Mouse (Mus musculus) macrophage (primary cell): Measurements from ENCODE around the gene Osbp2. TPM values are rescaled to one million over a fixed set of nuclear protein-coding genes. Genes with fewer than 3 reads are reported as not detected.

ENCODE experiments used
- H3K27ac ChIP-seq: fragments of 350-480 bp; formaldehyde crosslinking; 2 replicates; pipeline ENCODE4 v1.9.0; 2021
- H3K36me3 ChIP-seq: fragments of 350-480 bp; formaldehyde crosslinking; 2 replicates; pipeline ENCODE4 v1.9.0; 2021; ENCODE audit errors: inconsistent target
- H3K4me3 ChIP-seq: fragments of 350-480 bp; formaldehyde crosslinking; 2 replicates; pipeline ENCODE4 v1.9.0; 2021; ENCODE audit errors: inconsistent target
- H3K79me2 ChIP-seq: fragments of 350-480 bp; formaldehyde crosslinking; 2 replicates; pipeline ENCODE4 v1.9.0; 2021; ENCODE audit errors: inconsistent target
- WGBS: methylation state at CpG from one replicate; pipeline ENCODE4 v1.1.7; 2026; ENCODE audit warnings: inconsistent platforms; ENCODE audit not compliant: missing documents; 5-methylcytosine and 5-hydroxymethylcytosine counted together
- polyA plus RNA-seq: library from polyadenylated mRNA; stranded (reverse); fragments of 250-400 nt; gene quantifications from 3 replicates; pipeline ENCODE4 v1.2.4, GENCODE M21; 2018; ENCODE audit warnings: inconsistent platforms

The Osbp2 gene
- polyA plus RNA-seq, 1 experiment from 2014 or later: 28.2 TPM

DNA sequence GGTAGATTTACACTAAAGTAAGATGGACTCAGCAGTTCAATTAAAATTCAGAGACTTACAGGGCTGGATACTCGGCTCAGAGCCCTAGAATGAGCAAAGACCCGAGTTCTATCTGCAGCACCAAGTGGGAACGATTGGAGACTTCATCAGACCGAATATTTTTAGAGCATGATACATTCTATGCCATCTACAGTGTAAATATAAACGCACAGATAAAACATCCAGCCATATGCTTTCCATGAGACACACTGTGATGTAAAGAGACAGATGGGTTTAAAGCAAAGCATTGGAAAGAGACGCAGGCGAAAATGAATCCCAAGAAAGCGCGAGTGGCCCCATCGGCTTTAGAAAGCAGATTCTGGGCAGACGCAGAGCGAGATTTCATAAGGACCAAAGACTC, 122.5 kb downstream of the Osbp2 start:
- WGBS: 95% methylated on average over 12 of the region's 12 CpGs
- Histone ChIP-seq H3K27ac (no peak overlapping the region), H3K79me2 (no peaks in the 10 kb centered on the region), H3K36me3 (no peaks in the 10 kb centered on the region), H3K4me3 (no peak overlapping the region)

DNA sequence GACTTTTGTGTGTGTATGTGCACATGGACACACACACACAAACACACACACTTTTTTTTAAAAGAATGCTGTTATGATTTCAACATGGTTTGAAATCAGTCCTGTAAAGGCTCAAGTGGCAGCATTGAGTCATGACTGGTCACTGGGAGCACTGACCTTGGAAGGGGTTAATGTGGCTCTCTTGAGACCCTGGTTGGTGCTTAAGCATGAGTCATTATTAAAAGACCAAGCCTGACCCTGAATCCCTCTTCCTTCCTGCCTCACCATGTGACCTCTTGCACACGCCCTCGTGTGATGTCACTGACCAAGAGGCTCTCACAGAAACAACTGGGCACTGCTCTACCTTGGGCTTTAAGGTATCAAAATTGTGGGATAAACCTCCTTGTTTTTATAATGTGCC, 124.9 kb downstream of the Osbp2 start:
- Histone ChIP-seq H3K36me3 (no peaks in the 10 kb centered on the region), H3K27ac (no peak overlapping the region), H3K79me2 (no peaks in the 10 kb centered on the region), H3K4me3 (no peak overlapping the region)
- 69% methylated on average over 2 of the region's 2 CpGs for WGBS

- Histone ChIP-seq H3K36me3 (no peaks in the 10 kb centered on the region), H3K79me2 (no peaks in the 10 kb centered on the region), H3K4me3 (no peak overlapping the region), H3K27ac (no peak overlapping the region)
- WGBS: 82% methylated on average over 11 of the region's 11 CpGs
These were observed 128.0 kb downstream of the Osbp2 start for GRCm38 (mm10) chr11:3735715-3736114.

- Histone ChIP-seq H3K27ac (no peak overlapping the region), H3K4me3 (no peak overlapping the region), H3K36me3 (no peaks in the 10 kb centered on the region), H3K79me2 (no peaks in the 10 kb centered on the region)
- 89% methylated on average over 14 of the region's 14 CpGs for WGBS
These were observed 129.6 kb downstream of the Osbp2 start for GRCm38 (mm10) chr11:3733933-3734636.

DNA sequence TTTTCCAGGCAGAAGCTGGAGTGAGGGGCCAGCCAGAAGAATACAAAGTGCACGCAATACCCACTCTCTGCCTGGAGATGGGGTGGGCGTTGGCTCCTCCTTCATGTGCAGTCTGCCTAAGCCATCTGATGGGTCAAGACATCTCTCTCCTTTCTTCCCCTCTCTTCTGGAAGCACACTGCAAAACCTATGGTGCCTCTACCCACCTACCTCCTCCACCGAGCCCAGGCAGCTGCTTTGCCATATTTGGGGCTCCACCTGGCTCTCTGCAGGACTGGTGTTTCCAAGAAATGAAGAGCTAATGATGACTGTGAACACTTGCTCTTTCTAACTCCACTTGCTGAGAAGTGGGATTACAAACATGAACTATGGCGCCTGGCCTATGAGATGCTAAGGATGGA, 132.2 kb downstream of the Osbp2 start:
- Histone ChIP-seq H3K27ac (no peak overlapping the region), H3K36me3 (no peaks in the 10 kb centered on the region), H3K79me2 (no peaks in the 10 kb centered on the region), H3K4me3 (no peak overlapping the region)
- 92% methylated on average over 4 of the region's 4 CpGs for WGBS

- H3K4me3 ChIP-seq: no peak overlapping the region
- no peaks in the 10 kb centered on the region for H3K79me2 ChIP-seq
- no peaks in the 10 kb centered on the region for H3K36me3 ChIP-seq
- 82% methylated on average over 9 of the region's 9 CpGs for WGBS
- no peak overlapping the region for H3K27ac ChIP-seq
These were observed 136.1 kb downstream of the Osbp2 start for GRCm38 (mm10) chr11:3727438-3728105.

GRCm38 (mm10) chr11:3725331-3726054, 138.2 kb downstream of the Osbp2 start:
- Histone ChIP-seq H3K36me3 (no peaks in the 10 kb centered on the region), H3K79me2 (no peaks in the 10 kb centered on the region), H3K4me3 (no peak overlapping the region), H3K27ac (no peak overlapping the region)
- WGBS: 74% methylated on average over 10 of the region's 10 CpGs

- Histone ChIP-seq H3K4me3 (no peak overlapping the region), H3K36me3 (no peaks in the 10 kb centered on the region), H3K27ac (no peak overlapping the region), H3K79me2 (no peaks in the 10 kb centered on the region)
- 73% methylated on average over 5 of the region's 5 CpGs for WGBS
These were observed 139.0 kb downstream of the Osbp2 start for GRCm38 (mm10) chr11:3724726-3725125.

GRCm38 (mm10) chr11:3723910-3724309, 139.8 kb downstream of the Osbp2 start:
- no peaks in the 10 kb centered on the region for H3K79me2 ChIP-seq
- H3K36me3 ChIP-seq: no peaks in the 10 kb centered on the region
- H3K4me3 ChIP-seq: no peak overlapping the region
- WGBS: 76% methylated on average over 4 of the region's 4 CpGs
- no peak overlapping the region for H3K27ac ChIP-seq

- WGBS: 64% methylated on average over 3 of the region's 3 CpGs
- Histone ChIP-seq H3K36me3 (no peaks in the 10 kb centered on the region), H3K79me2 (no peaks in the 10 kb centered on the region), H3K4me3 (no peak overlapping the region), H3K27ac (no peak overlapping the region)
These were observed 140.8 kb downstream of the Osbp2 start for GRCm38 (mm10) chr11:3722861-3723260.

DNA sequence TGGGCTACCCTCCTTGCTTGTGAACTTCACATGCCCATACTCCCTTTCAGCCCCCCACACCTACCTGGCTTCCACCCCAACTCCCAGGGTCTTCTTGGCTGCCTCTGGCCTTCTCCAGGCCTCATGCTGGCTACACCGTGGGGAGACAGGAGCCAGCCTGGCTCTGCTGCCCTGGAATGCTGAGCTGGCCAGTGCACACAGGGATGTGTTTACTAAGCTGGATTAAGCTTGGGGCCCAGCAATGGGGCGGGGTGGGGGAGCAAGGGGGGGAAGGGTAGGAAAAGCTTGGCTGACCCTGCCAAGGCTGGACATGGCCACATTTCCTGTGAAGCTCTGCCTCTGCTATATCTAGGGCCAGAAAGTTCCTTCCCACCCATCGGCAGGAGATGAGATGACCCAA, 141.7 kb downstream of the Osbp2 start:
- H3K79me2 ChIP-seq: no peaks in the 10 kb centered on the region
- no peak overlapping the region for H3K4me3 ChIP-seq
- WGBS: 86% methylated on average over 2 of the region's 3 CpGs
- no peaks in the 10 kb centered on the region for H3K36me3 ChIP-seq
- H3K27ac ChIP-seq: no peak overlapping the region

DNA sequence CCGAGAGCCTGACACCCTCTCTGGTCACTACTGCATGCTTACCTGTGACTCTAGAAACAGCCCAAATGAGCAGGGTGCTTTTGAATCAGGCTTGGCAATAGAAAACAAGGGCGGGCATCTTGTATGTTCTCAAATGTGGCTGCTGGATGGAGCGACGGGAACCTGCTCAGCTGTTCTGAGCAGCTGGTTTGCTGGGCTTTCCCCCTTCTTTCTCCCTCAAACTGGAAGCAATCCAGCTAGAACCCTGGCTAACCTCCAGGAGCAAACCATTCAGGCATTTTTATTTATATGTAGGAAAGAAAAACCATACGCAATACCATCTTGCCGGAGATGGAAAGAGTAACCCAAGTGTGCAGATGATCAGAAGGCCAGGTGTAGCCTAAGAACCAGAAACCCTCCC, 147.0 kb downstream of the Osbp2 start:
- no peak overlapping the region for H3K27ac ChIP-seq
- no peaks in the 10 kb centered on the region for H3K36me3 ChIP-seq
- H3K4me3 ChIP-seq: no peak overlapping the region
- WGBS: 89% methylated on average over 6 of the region's 6 CpGs
- no peaks in the 10 kb centered on the region for H3K79me2 ChIP-seq

DNA sequence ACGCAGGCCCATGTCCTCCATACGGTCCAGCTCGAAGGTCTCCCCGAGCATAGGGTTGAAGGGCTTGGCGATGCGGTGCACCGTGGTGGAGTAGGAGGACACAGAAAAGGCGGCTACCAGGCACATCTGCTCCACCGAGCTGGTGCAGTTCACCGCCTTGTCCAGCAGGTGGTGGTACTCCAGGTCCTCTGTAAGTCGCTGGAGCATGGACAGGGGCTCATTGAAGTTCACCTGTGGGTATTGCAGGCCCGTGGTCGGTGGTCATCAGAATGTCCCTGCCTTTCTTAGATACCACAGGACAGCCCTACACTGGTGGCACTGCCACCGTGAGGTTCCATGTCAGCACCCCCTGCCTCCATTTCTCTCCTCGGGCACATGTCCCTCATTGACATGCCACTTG, 149.2 kb downstream of the Osbp2 start:
- no peak overlapping the region for H3K27ac ChIP-seq
- WGBS: 37% methylated on average over 15 of the region's 15 CpGs
- H3K79me2 ChIP-seq: no peaks in the 10 kb centered on the region
- no peak overlapping the region for H3K4me3 ChIP-seq
- H3K36me3 ChIP-seq: no peaks in the 10 kb centered on the region

DNA sequence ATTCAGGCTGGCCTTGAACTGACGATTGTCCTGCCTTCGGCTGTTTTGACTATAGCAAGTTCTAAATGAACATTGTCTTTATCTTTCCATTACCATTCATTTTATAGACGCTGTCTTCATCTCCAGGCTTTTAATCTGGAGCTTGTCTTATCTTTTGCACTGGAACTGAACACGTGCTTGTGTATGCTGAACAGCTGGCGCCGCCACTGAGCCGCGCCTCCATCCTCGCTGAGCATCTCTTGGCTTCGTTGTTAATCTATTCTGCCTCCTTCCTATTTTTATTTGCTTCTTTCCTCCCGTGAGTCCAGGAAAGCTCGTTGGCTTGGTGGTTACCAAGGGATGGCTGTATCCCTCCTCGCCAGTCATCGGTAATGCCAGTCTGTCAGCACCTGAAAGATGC, 153.5 kb downstream of the Osbp2 start:
- 82% methylated on average over 14 of the region's 14 CpGs for WGBS
- no peak overlapping the region for H3K4me3 ChIP-seq
- no peak overlapping the region for H3K27ac ChIP-seq
- H3K36me3 ChIP-seq: no peaks in the 10 kb centered on the region
- H3K79me2 ChIP-seq: no peaks in the 10 kb centered on the region

GRCm38 (mm10) chr11:3707057-3707456, 156.6 kb downstream of the Osbp2 start:
- Histone ChIP-seq H3K27ac (no peak overlapping the region), H3K4me3 (no peak overlapping the region), H3K79me2 (no peaks in the 10 kb centered on the region), H3K36me3 (no peaks in the 10 kb centered on the region)
- WGBS: 71% methylated on average over 8 of the region's 8 CpGs
